Mouse (Mus musculus) olfactory bulb, adult 2 months (tissue): ENCODE measurements at regions not wholly inside any gene's neighbourhood (a gene's known extent, or its start where the extent isn't known, plus 50 kb on each side); places are given as distances from the start of the nearest gene placed in this dataset.

Experiments used
- H3K27ac ChIP-seq: fragments of 200-500 bp; 2 replicates; pipeline ENCODE4 v1.5.1; 2012; ENCODE audit warnings: low read depth, low read length; ENCODE audit not compliant: insufficient read depth
- H3K4me1 ChIP-seq: fragments of 200-500 bp; 2 replicates; pipeline ENCODE4 v1.6.1; 2012; ENCODE audit warnings: low read length; ENCODE audit not compliant: control insufficient read depth, insufficient read depth
- H3K4me3 ChIP-seq: fragments of 200-500 bp; 2 replicates; pipeline ENCODE4 v1.5.1; 2012; ENCODE audit warnings: mild to moderate bottlenecking, low read depth, low read length, moderate library complexity; ENCODE audit not compliant: insufficient read depth
- CTCF ChIP-seq: fragments of 200-500 bp; IDR thresholded peaks from 2 replicates; pipeline ENCODE4 v1.5.1; 2012; ENCODE audit warnings: low read depth, mild to moderate bottlenecking, low read length, moderate library complexity; ENCODE audit not compliant: insufficient read depth
- POLR2A ChIP-seq: fragments of 200-500 bp; IDR thresholded peaks from 2 replicates; pipeline ENCODE4 v1.6.1; 2012; ENCODE audit warnings: mild to moderate bottlenecking, low read depth, low read length, moderate library complexity; ENCODE audit not compliant: insufficient read depth
- WGBS: fragments of 180-500 bp; shearing (Covaris S2); methylation state at CpG from one replicate; pipeline ENCODE4 v1.1.7; 2018; 5-methylcytosine and 5-hydroxymethylcytosine counted together

DNA sequence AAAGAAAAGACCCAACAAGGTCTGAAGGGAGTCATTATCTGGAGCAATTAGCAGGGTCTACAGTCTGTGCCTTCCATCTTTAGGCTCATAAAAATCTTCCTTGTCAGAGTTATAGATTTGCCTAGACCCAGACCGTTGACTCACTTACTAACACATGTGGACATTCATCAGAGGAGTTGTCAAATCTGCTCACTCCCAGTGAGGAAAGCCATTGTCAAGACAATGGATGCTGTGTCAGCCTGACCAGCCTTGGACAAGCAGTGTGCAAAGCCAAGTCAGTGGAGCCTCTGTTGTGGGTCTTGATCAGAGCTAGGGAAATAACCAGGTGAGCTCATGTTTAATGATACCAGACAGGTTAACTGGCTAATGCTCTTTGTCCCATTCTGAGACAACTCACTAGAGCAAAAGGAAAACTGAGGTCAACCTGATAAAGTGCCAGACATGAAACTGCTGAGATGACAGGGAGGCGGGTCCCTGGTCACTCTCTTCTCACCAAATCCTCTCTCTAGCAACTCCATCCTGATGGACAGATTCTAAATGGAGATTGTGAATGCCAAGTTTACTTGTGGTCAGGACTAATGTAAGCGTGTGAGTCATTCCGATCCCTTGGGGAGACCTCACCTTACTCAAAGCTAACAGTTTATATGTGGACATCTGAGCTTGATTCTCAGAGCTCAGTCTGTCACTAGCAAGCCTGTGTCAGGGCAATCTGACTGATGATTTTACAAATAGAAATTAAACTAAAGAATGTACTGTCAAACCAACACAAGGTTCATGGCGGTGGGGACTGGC lies 320.6 kb upstream of the Gm26657 start:
- Histone ChIP-seq H3K27ac (no peak overlapping the region), H3K4me1 (no peaks in the 10 kb centered on the region), H3K4me3 (no peak overlapping the region)
- TF ChIP-seq POLR2A, result no peak
- TF ChIP-seq CTCF, result no peak
- WGBS, result 87% methylated on average over 5 of the region's 5 CpGs

DNA sequence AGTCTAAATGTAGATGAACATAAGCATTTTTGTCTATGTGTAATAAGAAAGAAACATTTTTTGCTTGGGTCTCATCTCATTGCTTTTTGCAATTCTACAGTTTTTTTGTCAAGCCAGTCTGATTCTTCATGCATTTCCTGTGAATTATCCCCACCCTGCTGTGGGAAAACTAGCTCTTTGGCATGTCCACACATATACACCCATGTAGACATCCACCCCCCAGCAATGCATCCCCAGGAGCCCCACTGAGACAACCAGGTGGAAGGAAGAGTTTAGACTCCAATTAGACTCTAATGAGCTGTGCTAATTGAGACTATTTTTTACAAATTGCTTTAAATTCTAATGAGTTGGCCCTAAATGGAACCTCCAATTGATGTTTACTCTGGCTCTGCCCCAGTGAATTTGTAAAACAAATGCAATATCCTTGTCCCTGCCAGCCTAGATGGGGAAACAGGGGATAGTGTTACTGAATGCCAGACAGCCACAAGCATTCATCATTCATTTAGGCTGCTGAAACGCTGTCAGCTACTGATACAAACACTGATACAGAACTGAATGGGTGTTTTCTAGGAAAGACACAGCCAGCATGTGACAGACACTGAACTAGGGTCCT lies 328.7 kb upstream of the Gm26657 start:
- no peak overlapping the region for H3K27ac ChIP-seq
- H3K4me1 ChIP-seq, result no peaks in the 10 kb centered on the region
- no peak for TF ChIP-seq POLR2A
- no peak for TF ChIP-seq CTCF
- no peak overlapping the region for H3K4me3 ChIP-seq
- 15% methylated on average over 1 of the region's 1 CpGs for WGBS

DNA sequence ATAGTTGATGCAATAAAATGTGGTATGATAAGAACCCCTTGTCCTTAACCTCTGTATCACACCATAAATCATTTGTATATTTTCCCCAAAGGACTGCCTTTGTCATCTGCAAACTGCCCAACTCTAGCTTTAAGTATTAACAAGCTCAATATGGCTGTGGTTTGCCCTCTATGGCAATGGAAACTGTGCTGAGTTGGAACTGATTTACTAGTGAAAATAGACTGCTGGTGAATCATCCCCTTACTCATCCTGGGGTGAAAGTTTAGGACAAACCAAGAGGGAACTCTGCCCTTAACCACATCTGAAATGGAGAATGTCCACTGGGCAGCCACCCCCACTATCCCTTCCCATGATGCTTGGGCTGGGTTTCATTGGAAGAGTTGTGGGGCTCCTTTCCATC lies 346.1 kb upstream of the Gm26657 start:
- TF ChIP-seq CTCF (no peak), POLR2A (no peak)
- Histone ChIP-seq H3K4me3 (no peak overlapping the region), H3K4me1 (no peaks in the 10 kb centered on the region), H3K27ac (no peak overlapping the region)

DNA sequence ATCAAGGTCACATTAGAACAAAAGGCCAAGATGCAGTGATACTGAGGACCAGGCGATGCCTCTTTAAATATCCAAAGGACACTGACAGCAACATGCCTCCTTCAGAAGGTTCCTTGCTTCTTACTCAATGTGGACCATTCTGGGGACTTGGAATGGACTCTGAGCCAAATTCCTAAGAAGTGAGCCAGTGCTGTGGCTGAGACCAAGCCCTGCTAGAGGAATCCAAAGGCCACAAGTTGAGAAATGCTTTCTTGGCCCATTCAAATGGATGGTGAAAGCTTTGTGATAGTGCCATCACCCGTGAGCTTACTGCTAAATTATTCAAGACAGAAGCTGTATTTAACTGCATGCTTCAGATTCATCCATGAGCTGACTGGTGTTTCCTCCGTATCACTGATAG lies 352.8 kb upstream of the Gm26657 start:
- Histone ChIP-seq H3K4me1 (no peaks in the 10 kb centered on the region), H3K4me3 (no peak overlapping the region), H3K27ac (no peak overlapping the region)
- TF ChIP-seq CTCF (no peak), POLR2A (no peak)
- 68% methylated on average over 3 of the region's 3 CpGs for WGBS

DNA sequence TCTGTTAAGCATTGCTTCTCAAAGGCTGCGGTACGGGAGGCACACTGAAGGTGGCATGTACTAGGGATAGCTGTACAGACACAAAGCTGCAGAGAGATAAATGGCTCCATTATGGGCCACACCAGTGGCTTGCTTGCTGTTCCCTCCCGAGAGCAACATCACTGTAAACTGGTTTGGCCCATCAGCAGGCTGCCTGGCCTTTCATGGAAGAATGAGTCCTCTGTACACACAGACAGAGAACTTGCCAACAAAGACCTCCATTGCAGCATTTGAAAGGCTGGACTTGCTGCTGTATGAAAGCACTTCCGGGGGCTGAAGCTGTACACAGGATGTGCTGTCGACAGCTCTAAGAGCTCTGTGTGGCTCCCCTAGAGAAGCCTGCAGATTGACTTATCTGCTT lies 364.1 kb upstream of the Gm26657 start:
- Histone ChIP-seq H3K4me3 (no peak overlapping the region), H3K4me1 (peaks cover 7% of the 10 kb centered on the region), H3K27ac (no peak overlapping the region)
- 60% methylated on average over 5 of the region's 5 CpGs for WGBS
- TF ChIP-seq CTCF (no peak), POLR2A (no peak)

DNA sequence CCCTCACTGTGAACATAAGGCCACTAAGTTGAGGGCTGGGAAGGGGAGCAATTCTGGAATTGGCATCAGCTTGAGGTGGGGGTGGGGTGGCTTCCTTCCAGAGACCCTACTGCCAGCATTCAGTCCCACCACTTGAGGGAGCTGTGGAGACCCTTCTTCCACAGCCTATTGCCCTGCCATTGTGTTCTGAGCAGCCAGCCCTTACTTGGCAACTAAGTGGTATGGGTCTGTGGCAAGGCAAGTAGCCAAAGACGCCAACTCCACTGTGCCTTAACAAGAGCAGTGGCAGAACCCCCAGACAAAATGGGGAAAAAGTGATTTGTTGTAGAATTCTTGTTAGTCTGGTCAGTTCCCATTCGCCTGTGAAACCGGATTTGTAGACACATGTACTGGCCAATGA lies 365.4 kb upstream of the Gm26657 start:
- WGBS, result 79% methylated on average over 3 of the region's 3 CpGs
- H3K27ac ChIP-seq, result no peak overlapping the region

DNA sequence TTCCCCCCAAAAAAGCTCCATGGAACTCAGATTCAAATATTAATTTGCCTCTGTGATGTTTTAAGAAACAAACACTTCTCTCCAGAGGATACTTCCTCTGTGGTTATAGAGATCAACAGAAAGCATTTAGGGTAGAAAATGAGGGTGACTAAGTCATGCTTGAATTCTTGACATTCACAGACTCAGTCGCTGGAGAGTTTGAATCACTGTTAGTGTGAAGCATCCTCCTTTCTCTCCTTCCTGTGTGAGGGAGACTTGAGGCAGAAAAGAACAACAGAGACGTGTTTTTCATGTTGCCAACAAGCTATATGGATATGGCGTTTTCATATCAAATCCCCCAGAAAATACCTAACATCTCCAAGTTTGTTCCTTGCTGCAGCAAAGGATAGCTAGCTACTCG lies 366.1 kb upstream of the Gm26657 start:
- H3K4me3 ChIP-seq, result no peak overlapping the region
- peaks cover 7% of the 10 kb centered on the region for H3K4me1 ChIP-seq
- 43% methylated on average over 4 of the region's 4 CpGs for WGBS
- no peak overlapping the region for H3K27ac ChIP-seq
- TF ChIP-seq POLR2A, result no peak
- no peak for TF ChIP-seq CTCF

More for the DNA sequence above, 365.4 kb upstream of the Gm26657 start:
- peaks cover 7% of the 10 kb centered on the region for H3K4me1 ChIP-seq
- H3K4me3 ChIP-seq, result no peak overlapping the region
- no peak for TF ChIP-seq CTCF

DNA sequence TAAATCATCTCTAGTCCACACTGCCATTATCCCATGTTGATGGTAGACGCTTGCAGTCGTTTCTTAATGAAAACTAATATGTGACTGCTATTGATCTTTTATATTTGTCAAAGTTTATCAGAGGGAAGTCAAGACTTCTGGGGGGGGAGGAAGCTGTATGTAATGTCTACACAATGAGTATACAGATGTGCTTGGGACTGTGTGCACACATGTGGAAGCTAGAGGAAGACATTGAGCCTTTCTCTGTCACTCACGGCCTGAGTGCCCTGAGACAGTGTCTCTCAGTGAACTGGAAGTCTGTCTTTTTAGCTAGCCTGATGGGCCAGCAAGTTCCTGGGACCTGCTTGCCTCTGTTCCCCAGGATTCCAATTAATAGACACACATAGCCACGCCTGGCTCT lies 366.7 kb upstream of the Gm26657 start:
- peaks cover 7% of the 10 kb centered on the region for H3K4me1 ChIP-seq
- no peak overlapping the region for H3K4me3 ChIP-seq
- TF ChIP-seq POLR2A, result no peak
- no peak for TF ChIP-seq CTCF
- H3K27ac ChIP-seq, result no peak overlapping the region
- WGBS, result 75% methylated on average over 4 of the region's 4 CpGs

DNA sequence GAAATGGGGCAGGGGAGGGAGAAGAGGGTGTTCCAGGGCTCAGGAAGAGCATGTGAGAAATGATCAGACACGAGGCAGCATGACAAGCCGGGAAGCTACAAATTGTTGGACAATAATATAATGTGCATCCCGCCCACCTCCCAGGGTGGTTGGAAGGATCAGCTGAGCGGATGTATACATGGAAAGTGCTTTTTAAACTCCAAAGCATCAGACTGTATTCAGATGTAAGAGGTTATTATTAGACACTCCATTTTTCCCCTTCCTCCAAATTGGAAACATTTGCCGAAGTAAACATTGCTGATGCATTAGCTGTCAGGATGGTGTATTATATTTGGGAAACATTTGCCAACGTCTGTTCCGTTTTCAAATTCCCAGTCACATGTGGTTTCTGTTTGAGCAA lies 367.2 kb upstream of the Gm26657 start:
- 40% methylated on average over 7 of the region's 7 CpGs for WGBS
- no peak for TF ChIP-seq CTCF
- no peak for TF ChIP-seq POLR2A
- H3K4me1 ChIP-seq, result peaks cover 7% of the 10 kb centered on the region
- no peak overlapping the region for H3K4me3 ChIP-seq
- H3K27ac ChIP-seq, result no peak overlapping the region

DNA sequence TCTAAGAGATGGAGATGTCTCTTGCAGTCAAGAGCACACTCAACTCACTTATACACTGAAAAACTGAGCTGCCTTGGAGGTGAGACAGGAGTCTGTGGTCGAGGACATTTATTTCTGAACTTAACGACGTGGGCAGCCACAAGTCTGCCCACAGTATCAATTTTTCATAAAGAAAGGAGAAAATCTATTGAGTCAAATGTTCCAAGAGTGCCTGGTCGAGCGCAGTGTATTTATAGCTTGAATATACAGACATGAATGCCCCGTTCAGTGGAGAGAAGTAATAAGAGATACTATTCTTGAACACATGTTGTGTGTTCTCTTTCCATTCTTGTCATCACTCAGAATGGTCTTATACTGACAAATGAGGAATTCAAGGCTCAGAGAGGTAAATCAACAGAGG lies 375.3 kb upstream of the Gm26657 start:
- H3K27ac ChIP-seq, result no peak overlapping the region
- TF ChIP-seq CTCF (no peak), POLR2A (no peak)
- H3K4me3 ChIP-seq, result no peak overlapping the region
- WGBS, result 86% methylated on average over 6 of the region's 6 CpGs
- H3K4me1 ChIP-seq, result no peaks in the 10 kb centered on the region
